Mouse (Mus musculus) hindbrain, embryonic 15.5 days (tissue): Measurements from ENCODE around the gene Frmpd1. TPM values are rescaled to one million over a fixed set of nuclear protein-coding genes. Genes with fewer than 3 reads are reported as not detected.

Experiments used
- ATAC-seq: fragments of 200-750 bp; cut with Nextera tagmentation; 2 replicates; pipeline ENCODE4 v1.8.0; 2017; ENCODE audit warnings: low read depth, moderate number of reproducible peaks, moderate TSS enrichment; ENCODE audit not compliant: low FRiP score
- H3K27ac ChIP-seq: fragments of 300-500 bp; sonication (generic); replicated peaks from 2 replicates; pipeline ENCODE4 v1.5.1; 2015; ENCODE audit warnings: mild to moderate bottlenecking, inconsistent platforms
- H3K27me3 ChIP-seq: fragments of 300-500 bp; sonication (generic); 2 replicates; pipeline ENCODE4 v1.6.1; 2015; ENCODE audit warnings: control low read depth, inconsistent platforms
- H3K36me3 ChIP-seq: fragments of 300-500 bp; sonication (generic); 2 replicates; pipeline ENCODE4 v1.6.1; 2015; ENCODE audit warnings: control low read depth, inconsistent platforms
- H3K4me1 ChIP-seq: fragments of 300-500 bp; sonication (generic); replicated peaks from 2 replicates; pipeline ENCODE4 v1.6.1; 2015; ENCODE audit warnings: control low read depth, inconsistent platforms
- H3K4me2 ChIP-seq: fragments of 300-500 bp; sonication (generic); 2 replicates; pipeline ENCODE4 v1.6.1; 2015; ENCODE audit warnings: moderate library complexity, mild to moderate bottlenecking, inconsistent platforms
- H3K4me3 ChIP-seq: fragments of 300-500 bp; sonication (generic); 2 replicates; pipeline ENCODE4 v1.5.1; 2015; ENCODE audit warnings: mild to moderate bottlenecking, inconsistent platforms
- H3K9ac ChIP-seq: fragments of 300-500 bp; sonication (generic); 2 replicates; pipeline ENCODE4 v1.6.1; 2015; ENCODE audit warnings: inconsistent platforms
- H3K9me3 ChIP-seq: fragments of 300-500 bp; sonication (generic); 2 replicates; pipeline ENCODE4 v1.6.1; 2016; ENCODE audit warnings: control low read depth, inconsistent platforms
- WGBS: fragments of 180-500 bp; shearing (Covaris S2); methylation state at CpG from one replicate; pipeline ENCODE4 v1.1.7; 2015; 5-methylcytosine and 5-hydroxymethylcytosine counted together
- polyA plus RNA-seq: library from polyadenylated mRNA; unstranded; fragments of >200 nt; fragmentation: Nextera tagmentation; extraction: Ambion mirVana; gene quantifications from 2 replicates; pipeline ENCODE4 v1.2.1, GENCODE M21; 2015

Frmpd1 gene
- polyA plus RNA-seq, 1 experiment from 2014 or later, result 2.9 TPM

GRCm38 (mm10) chr4:45279981-45280548, 95.4 kb downstream of the Frmpd1 start:
- H3K4me3 ChIP-seq, result no peak overlapping the region
- H3K4me1 ChIP-seq, result no peaks in the 10 kb centered on the region
- H3K9me3 ChIP-seq, result no peaks in the 10 kb centered on the region
- H3K9ac ChIP-seq, result no peak overlapping the region
- no peak overlapping the region for H3K4me2 ChIP-seq
- no peaks in the 10 kb centered on the region for H3K27me3 ChIP-seq
- WGBS, result 17% methylated on average over 4 of the region's 4 CpGs
- peak; percentile 75; the same call in 1 of the 2 replicates for ATAC-seq
- H3K36me3 ChIP-seq, result no peaks in the 10 kb centered on the region
- H3K27ac ChIP-seq, result no peak overlapping the region

DNA sequence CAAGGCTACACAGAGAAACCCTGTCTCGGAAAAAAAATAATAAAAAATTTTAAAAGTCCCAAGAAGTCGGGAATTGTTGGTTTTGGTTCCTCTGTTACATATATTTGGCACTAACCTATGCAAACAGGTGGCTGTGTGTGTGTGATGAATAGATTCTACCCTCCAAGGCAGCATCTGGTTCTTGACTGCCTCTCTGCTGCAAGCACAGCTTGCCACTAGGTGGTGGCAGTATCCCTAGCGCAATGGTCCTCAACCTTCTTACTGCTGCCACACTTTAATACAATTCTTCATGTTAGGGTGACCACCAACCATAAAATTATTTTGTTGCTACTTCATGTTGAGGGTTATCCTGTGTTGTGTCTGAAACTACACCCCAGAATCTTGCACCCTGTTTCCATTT, 101.6 kb downstream of the Frmpd1 start:
- Histone ChIP-seq H3K36me3 (no peaks in the 10 kb centered on the region), H3K27me3 (no peaks in the 10 kb centered on the region), H3K9ac (no peak overlapping the region), H3K9me3 (no peaks in the 10 kb centered on the region), H3K27ac (no peak overlapping the region), H3K4me2 (no peak overlapping the region), H3K4me3 (no peak overlapping the region), H3K4me1 (no peaks in the 10 kb centered on the region)
- WGBS, result 45% methylated on average over 3 of the region's 3 CpGs
- no peak for ATAC-seq

GRCm38 (mm10) chr4:45287906-45288305, 103.2 kb downstream of the Frmpd1 start:
- Histone ChIP-seq H3K4me1 (no peaks in the 10 kb centered on the region), H3K9me3 (no peaks in the 10 kb centered on the region), H3K9ac (no peak overlapping the region), H3K27ac (no peak overlapping the region), H3K36me3 (no peaks in the 10 kb centered on the region), H3K4me3 (no peak overlapping the region), H3K4me2 (no peak overlapping the region), H3K27me3 (no peaks in the 10 kb centered on the region)
- WGBS, result 72% methylated on average over 5 of the region's 5 CpGs
- no peak for ATAC-seq

GRCm38 (mm10) chr4:45296662-45297564, 112.2 kb downstream of the Frmpd1 start, which contains the start of gene Trmt10b:
Gene Trmt10b, plus strand, starts transcription at chr4:45297127.
- H3K9ac ChIP-seq, result peak within 1 kb of the TSS; percentile 89
- H3K27ac ChIP-seq, result peak within 1 kb of the TSS; percentile 56; the same call in 1 of the 2 replicates
- H3K9me3 ChIP-seq, result no peaks in the 10 kb centered on the region
- WGBS, result 22% methylated on average over 27 of the region's 27 CpGs
- H3K4me3 ChIP-seq, result peak within 1 kb of the TSS; percentile 92
- H3K27me3 ChIP-seq, result no peaks in the 10 kb centered on the region
- H3K4me2 ChIP-seq, result peak within 1 kb of the TSS; percentile 68
- peaks cover 17% of the 10 kb centered on the region for H3K4me1 ChIP-seq
- ATAC-seq, result peak; percentile 97
- peaks cover 21% of the 10 kb centered on the region for H3K36me3 ChIP-seq

GRCm38 (mm10) chr4:45305536-45305935, 120.9 kb downstream of the Frmpd1 start:
- Histone ChIP-seq H3K4me1 (no peaks in the 10 kb centered on the region), H3K9ac (no peak overlapping the region), H3K27ac (no peak overlapping the region), H3K4me3 (no peak overlapping the region), H3K4me2 (no peak overlapping the region), H3K9me3 (no peaks in the 10 kb centered on the region), H3K27me3 (no peaks in the 10 kb centered on the region), H3K36me3 (peaks cover 82% of the 10 kb centered on the region)
- 98% methylated on average over 14 of the region's 14 CpGs for WGBS
- no peak for ATAC-seq

DNA sequence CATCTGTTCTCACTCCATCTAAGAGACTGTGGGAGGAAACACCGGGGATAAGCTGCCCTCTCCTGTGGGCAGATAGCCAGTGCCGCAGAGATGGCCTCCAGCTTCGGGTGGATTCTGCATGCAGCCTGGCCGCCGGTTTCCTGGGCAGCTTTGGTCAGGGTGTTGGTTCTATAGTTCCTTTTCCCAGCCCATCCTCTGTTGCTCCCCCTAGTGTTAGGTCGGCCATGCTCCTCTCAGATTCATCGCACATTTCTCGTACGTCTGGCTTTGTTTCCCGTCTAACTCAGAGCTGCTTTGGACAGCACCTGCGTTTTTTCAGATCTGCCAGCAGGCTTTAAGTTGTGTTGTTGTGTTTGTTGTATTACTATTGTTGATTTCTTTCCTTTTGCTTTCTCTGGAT, 123.4 kb downstream of the Frmpd1 start:
- 44% methylated on average over 11 of the region's 11 CpGs for WGBS
- no peak overlapping the region for H3K27ac ChIP-seq
- no peaks in the 10 kb centered on the region for H3K9me3 ChIP-seq
- H3K4me2 ChIP-seq, result no peak overlapping the region
- no peaks in the 10 kb centered on the region for H3K4me1 ChIP-seq
- H3K9ac ChIP-seq, result no peak overlapping the region
- no peaks in the 10 kb centered on the region for H3K27me3 ChIP-seq
- no peak overlapping the region for H3K4me3 ChIP-seq
- peaks cover 65% of the 10 kb centered on the region for H3K36me3 ChIP-seq
- no peak for ATAC-seq

DNA sequence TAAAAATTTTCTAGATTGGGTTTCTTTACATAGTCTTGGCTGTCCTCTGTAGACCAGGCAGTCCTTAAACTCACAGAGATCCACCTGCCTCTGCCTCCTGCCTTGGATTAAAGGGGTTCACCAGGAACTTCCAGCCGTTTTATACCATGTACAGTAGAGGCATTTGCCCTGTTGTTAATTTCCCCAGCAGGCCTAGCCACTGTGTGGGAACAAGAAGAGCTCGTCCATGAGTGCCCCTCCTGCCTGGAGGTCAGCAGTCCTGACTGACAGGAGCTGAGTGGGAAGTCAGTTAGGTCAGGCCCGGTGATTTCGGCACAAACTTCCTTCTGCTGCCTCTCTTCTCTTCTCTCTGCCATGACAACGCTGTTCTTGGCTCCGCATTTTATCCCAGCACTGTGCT, 123.9 kb downstream of the Frmpd1 start:
- Histone ChIP-seq H3K9ac (no peak overlapping the region), H3K4me3 (no peak overlapping the region), H3K36me3 (peaks cover 62% of the 10 kb centered on the region), H3K4me1 (no peaks in the 10 kb centered on the region), H3K4me2 (no peak overlapping the region), H3K27me3 (no peaks in the 10 kb centered on the region), H3K27ac (no peak overlapping the region), H3K9me3 (no peaks in the 10 kb centered on the region)
- 85% methylated on average over 6 of the region's 6 CpGs for WGBS
- ATAC-seq, result no peak

DNA sequence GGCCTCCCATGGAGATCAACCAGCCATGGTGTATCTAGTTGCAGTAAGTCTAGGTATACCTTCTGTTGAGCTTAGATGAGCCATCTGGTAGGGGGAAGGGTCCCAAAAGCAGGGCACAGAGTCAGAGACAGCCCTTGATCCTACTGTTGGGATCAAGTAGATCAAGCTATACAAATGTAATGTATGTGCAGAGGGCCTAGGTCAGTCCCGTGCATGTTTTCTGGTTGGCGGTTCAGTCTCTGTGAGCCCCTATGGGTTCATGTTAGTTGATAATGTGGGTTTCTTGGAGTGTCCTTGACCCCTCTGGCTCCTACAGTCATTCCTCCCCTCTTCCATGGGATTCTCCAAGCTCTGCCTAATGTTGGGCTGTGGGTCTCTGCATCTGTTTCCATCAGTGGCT, 126.4 kb downstream of the Frmpd1 start:
- Histone ChIP-seq H3K9ac (no peak overlapping the region), H3K27ac (no peak overlapping the region), H3K4me3 (no peak overlapping the region), H3K9me3 (no peaks in the 10 kb centered on the region), H3K27me3 (no peaks in the 10 kb centered on the region), H3K4me2 (no peak overlapping the region), H3K4me1 (no peaks in the 10 kb centered on the region), H3K36me3 (peaks cover 58% of the 10 kb centered on the region)
- 91% methylated on average over 2 of the region's 2 CpGs for WGBS
- no peak for ATAC-seq

- Histone ChIP-seq H3K9ac (peak overlapping the region; percentile 67), H3K4me3 (peak overlapping the region; percentile 58), H3K27ac (peak overlapping the region; percentile 84), H3K4me1 (peaks cover 21% of the 10 kb centered on the region), H3K27me3 (peaks cover 16% of the 10 kb centered on the region), H3K9me3 (no peaks in the 10 kb centered on the region), H3K36me3 (peaks cover 10% of the 10 kb centered on the region), H3K4me2 (peak overlapping the region; percentile 67)
- under 1% methylated on average over 56 of the region's 56 CpGs for WGBS
- peak; percentile 93 for ATAC-seq
These were observed 135.6 kb downstream of the Frmpd1 start for GRCm38 (mm10) chr4:45320159-45320816.

- Histone ChIP-seq H3K27me3 (peaks cover 14% of the 10 kb centered on the region; the same call in 1 of the 2 replicates), H3K4me3 (no peak overlapping the region), H3K27ac (no peak overlapping the region), H3K4me1 (no peaks in the 10 kb centered on the region), H3K4me2 (no peak overlapping the region), H3K9me3 (no peaks in the 10 kb centered on the region), H3K36me3 (no peaks in the 10 kb centered on the region), H3K9ac (no peak overlapping the region)
- no peak for ATAC-seq
- WGBS, result 79% methylated on average over 7 of the region's 7 CpGs
These were observed 146.5 kb downstream of the Frmpd1 start for GRCm38 (mm10) chr4:45331139-45331538.

DNA sequence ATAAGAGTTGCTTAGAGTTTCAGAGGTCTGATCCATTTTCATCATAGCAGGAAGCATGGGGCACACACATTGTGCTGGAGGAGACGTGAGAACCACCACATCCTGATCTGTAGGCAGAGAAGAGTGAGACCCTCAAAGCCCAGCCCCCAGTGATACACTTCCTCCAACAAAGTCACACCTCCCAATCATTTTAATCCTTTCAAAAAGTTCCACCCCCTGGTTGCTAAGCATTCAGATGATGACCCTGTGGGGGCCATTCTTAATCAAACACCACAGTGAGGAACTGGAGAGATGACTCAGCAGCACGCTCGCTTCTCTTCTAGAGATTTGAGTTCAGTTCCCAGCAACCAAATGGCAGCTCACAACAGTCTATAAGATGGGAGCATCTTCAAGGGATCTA, 147.8 kb downstream of the Frmpd1 start:
- no peak overlapping the region for H3K27ac ChIP-seq
- no peak overlapping the region for H3K4me2 ChIP-seq
- no peak overlapping the region for H3K9ac ChIP-seq
- ATAC-seq, result no peak
- H3K4me1 ChIP-seq, result no peaks in the 10 kb centered on the region
- H3K4me3 ChIP-seq, result no peak overlapping the region
- H3K27me3 ChIP-seq, result peaks cover 7% of the 10 kb centered on the region; the same call in 1 of the 2 replicates
- WGBS, result 72% methylated on average over 3 of the region's 3 CpGs
- H3K9me3 ChIP-seq, result no peaks in the 10 kb centered on the region
- no peaks in the 10 kb centered on the region for H3K36me3 ChIP-seq
